Mouse (Mus musculus) embryonic facial prominence, embryonic 13.5 days (tissue): ENCODE results near the gene Gm20826. TPM values are rescaled to one million over a fixed set of nuclear protein-coding genes. Genes with fewer than 3 reads are reported as not detected.
"Not testable (repeated sequence)": the region's sequence is repeated elsewhere in the genome, so short reads cannot be mapped to it uniquely, and the experiment has no call there.

ENCODE experiments used
- ATAC-seq: fragments of 200-750 bp; cut with Nextera tagmentation; 2 replicates; pipeline ENCODE4 v1.8.0; 2017; ENCODE audit warnings: low read depth; ENCODE audit not compliant: insufficient number of reproducible peaks, insufficient read depth, low FRiP score, low TSS enrichment
- H3K27ac ChIP-seq: fragments of 300-500 bp; sonication (generic); 2 replicates; pipeline ENCODE4 v1.5.1; 2015; ENCODE audit warnings: moderate library complexity, mild to moderate bottlenecking, inconsistent platforms
- H3K27me3 ChIP-seq: fragments of 300-500 bp; sonication (generic); 2 replicates; pipeline ENCODE4 v1.6.1; 2015; ENCODE audit warnings: mild to moderate bottlenecking, inconsistent platforms
- H3K36me3 ChIP-seq: fragments of 300-500 bp; sonication (generic); 2 replicates; pipeline ENCODE4 v1.6.1; 2015; ENCODE audit warnings: mild to moderate bottlenecking, inconsistent platforms
- H3K4me1 ChIP-seq: fragments of 300-500 bp; sonication (generic); 2 replicates; pipeline ENCODE4 v1.6.1; 2015; ENCODE audit warnings: inconsistent platforms
- H3K4me2 ChIP-seq: fragments of 300-500 bp; sonication (generic); 2 replicates; pipeline ENCODE4 v1.6.1; 2015; ENCODE audit warnings: moderate library complexity, mild to moderate bottlenecking, inconsistent platforms
- H3K4me3 ChIP-seq: fragments of 300-500 bp; sonication (generic); 2 replicates; pipeline ENCODE4 v1.5.1; 2015; ENCODE audit warnings: mild to moderate bottlenecking, inconsistent platforms
- H3K9ac ChIP-seq: fragments of 300-500 bp; sonication (generic); 2 replicates; pipeline ENCODE4 v1.6.1; 2015; ENCODE audit warnings: mild to moderate bottlenecking, inconsistent platforms
- H3K9me3 ChIP-seq: fragments of 300-500 bp; sonication (generic); 2 replicates; pipeline ENCODE4 v1.6.1; 2016; ENCODE audit warnings: inconsistent platforms
- WGBS: fragments of 180-500 bp; shearing (Covaris S2); methylation state at CpG from one replicate; pipeline ENCODE4 v1.1.7; 2015; ENCODE audit warnings: mixed read lengths; 5-methylcytosine and 5-hydroxymethylcytosine counted together
- polyA plus RNA-seq: library from polyadenylated mRNA; unstranded; fragments of >200 nt; fragmentation: Nextera tagmentation; extraction: Ambion mirVana; gene quantifications from 2 replicates; pipeline ENCODE4 v1.2.1, GENCODE M21; 2015

Gm20826 gene
- polyA plus RNA-seq: not detected in 2 replicates

GRCm38 (mm10) chrY:7638389-7638788, at the start of gene Gm20826:
TSS of gene Gm20826 (minus strand) at chrY:7638489.
- H3K4me2 ChIP-seq, H3K27me3 ChIP-seq, H3K9me3 ChIP-seq, H3K9ac ChIP-seq, H3K36me3 ChIP-seq, H3K27ac ChIP-seq, H3K4me1 ChIP-seq, H3K4me3 ChIP-seq, ATAC-seq: not testable (repeated sequence)
- WGBS: no CpG with 5 or more reads among the region's 3 CpGs

Other genes starting within 250 kb of the Gm20826 start
- gene Gm21788, start 233.5 kb downstream of the Gm20826 start, polyA plus RNA-seq: not detected in 2 replicates
- not detected in 2 replicates for gene Gm28576, start 84.5 kb upstream of the Gm20826 start, polyA plus RNA-seq